Mouse (Mus musculus) thymus, adult 2 months (tissue): Measurements from ENCODE around the gene E2f2.

Source experiments
- CTCF ChIP-seq: fragments of 200-500 bp; IDR thresholded peaks from 2 replicates; pipeline ENCODE4 v1.5.1; 2012; ENCODE audit warnings: mild to moderate bottlenecking, control low read depth, low read length, moderate library complexity, borderline replicate concordance; ENCODE audit not compliant: control insufficient read depth, poor library complexity, insufficient read depth; ENCODE audit errors: extremely low read depth
- POLR2A ChIP-seq: fragments of 200-500 bp; IDR thresholded peaks from 2 replicates; pipeline ENCODE4 v1.6.1; 2012; ENCODE audit warnings: mild to moderate bottlenecking, low read length, control low read depth, moderate library complexity; ENCODE audit not compliant: control insufficient read depth, poor library complexity, insufficient read depth; ENCODE audit errors: extremely low read depth

DNA sequence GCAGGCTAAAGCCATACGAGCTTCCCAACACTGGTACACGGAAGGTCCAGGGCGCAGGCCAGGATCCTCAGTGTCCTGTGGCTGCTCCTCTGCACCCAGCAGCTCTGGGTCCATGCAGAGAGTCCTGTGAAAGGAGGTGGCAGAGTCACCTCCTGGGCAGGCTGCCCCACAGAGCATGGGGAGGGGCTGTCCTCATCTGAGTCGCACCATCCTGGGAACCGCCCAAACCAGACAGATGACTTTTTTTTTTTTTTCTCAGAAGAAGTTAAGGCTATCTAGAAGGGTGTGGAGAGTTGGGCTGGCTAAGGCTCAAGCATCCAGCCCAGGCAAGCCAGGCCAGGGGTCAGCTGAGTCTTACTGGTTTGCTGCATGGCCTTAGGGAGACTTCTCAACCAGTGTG is 56.4 kb downstream of the E2f2 start:
- TF ChIP-seq POLR2A: no peak
- no peak for TF ChIP-seq CTCF
